9 mouse cellular contexts compared by ENCODE assay signal in the genomic region with DNA sequence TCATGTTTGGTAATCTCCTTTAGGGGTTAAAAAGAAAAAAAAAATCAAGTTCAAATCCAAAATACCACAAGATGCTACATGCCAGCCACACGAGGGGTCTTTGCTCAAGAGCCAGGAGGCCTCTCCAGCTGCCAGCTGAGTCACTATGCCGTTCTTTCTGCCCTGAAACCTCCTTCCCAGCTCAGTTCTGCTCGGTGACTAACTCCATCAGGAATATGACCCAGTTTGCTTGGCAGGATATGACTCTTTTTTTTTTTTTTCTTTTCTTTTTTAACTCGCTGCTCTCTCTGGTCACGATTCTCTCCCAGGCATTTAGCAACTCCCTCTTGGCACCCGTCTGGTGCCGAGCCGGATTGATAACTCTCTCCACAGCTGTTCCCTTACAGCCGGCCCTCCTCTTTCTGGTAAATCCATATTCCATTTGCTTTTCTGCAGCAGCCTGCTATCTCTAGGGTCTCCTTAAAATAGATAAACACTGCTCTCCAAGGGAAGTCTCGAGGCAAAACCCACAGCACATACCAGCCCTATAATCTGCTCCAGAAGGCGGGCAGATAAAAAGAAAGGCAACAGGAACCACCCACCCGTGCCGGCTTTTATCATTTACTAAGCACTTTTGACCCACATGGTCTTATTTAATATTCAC. TPM values are rescaled to one million over a fixed set of nuclear protein-coding genes. Genes with fewer than 3 reads are reported as not detected.
DNase-seq lines count a peak whose midpoint lies in the region; ATAC-seq and TF ChIP-seq lines count a peak whose summit lies in the region.
"Had no signal": no experiment of that assay in that cellular context is flagged by ENCODE, and none has a peak within 500 bp of the region (broad histone marks: within the 10 kb centered on the region; RNA-seq: fewer than 3 reads in every experiment).

No protein-coding gene starts in this region.

- no peaks in the 10 kb centered on the region for H3K9me3 ChIP-seq in forebrain, embryonic 13.5 days (replicated peaks)
- no peaks in the 10 kb centered on the region; the same call in 1 of the 2 replicates for H3K9me3 ChIP-seq in heart, embryonic 16.5 days (replicated peaks; ENCODE audit: control insufficient read depth, low read length)
- no peaks in the 10 kb centered on the region for H3K9me3 ChIP-seq in liver, postnatal 0 days (ENCODE audit: low read length)

- H3K4me3 ChIP-seq in forebrain, embryonic 13.5 days = no peak overlapping the region
- peak overlapping the region; percentile 6; the same call in 1 of the 2 replicates for H3K4me3 ChIP-seq in heart, embryonic 16.5 days (ENCODE audit: low read length)
- peak overlapping the region; percentile 16; the same call in 1 of the 2 replicates for H3K4me3 ChIP-seq in liver, postnatal 0 days (ENCODE audit: low read depth, low read length)

- H3K4me1 ChIP-seq in forebrain, embryonic 13.5 days = peaks cover 7% of the 10 kb centered on the region
- H3K4me1 ChIP-seq in heart, embryonic 16.5 days (ENCODE audit: control insufficient read depth, insufficient read depth, low read length) = peaks cover 28% of the 10 kb centered on the region
- H3K4me1 ChIP-seq in liver, postnatal 0 days (ENCODE audit: insufficient read depth) = peaks cover 44% of the 10 kb centered on the region

- WGBS in forebrain, embryonic 13.5 days = 53% methylated on average over 13 of the region's 13 CpGs
- WGBS in heart, embryonic 16.5 days = 5% methylated on average over 13 of the region's 13 CpGs
- 28% methylated on average over 13 of the region's 13 CpGs for WGBS in liver, postnatal 0 days (ENCODE audit: insufficient replicate concordance)

- H3K4me2 ChIP-seq in forebrain, embryonic 13.5 days = no peak overlapping the region
- peak overlapping the region; percentile 50 for H3K4me2 ChIP-seq in heart, embryonic 16.5 days (ENCODE audit: low read depth, low read length)
- peak overlapping the region; percentile 58 for H3K4me2 ChIP-seq in liver, postnatal 0 days (ENCODE audit: low read depth, low read length)

- H3K36me3 ChIP-seq in forebrain, embryonic 13.5 days (ENCODE audit: poor library complexity, severe bottlenecking) = no peaks in the 10 kb centered on the region
- no peaks in the 10 kb centered on the region for H3K36me3 ChIP-seq in heart, embryonic 16.5 days (ENCODE audit: control insufficient read depth, insufficient read depth)
- H3K36me3 ChIP-seq in liver, postnatal 0 days (replicated peaks; ENCODE audit: insufficient read depth, low read length) = no peaks in the 10 kb centered on the region

- no peaks in the 10 kb centered on the region for H3K27me3 ChIP-seq in forebrain, embryonic 13.5 days
- H3K27me3 ChIP-seq in heart, embryonic 16.5 days (ENCODE audit: control insufficient read depth, insufficient read depth, low read length) = no peaks in the 10 kb centered on the region
- H3K27me3 ChIP-seq in liver, postnatal 0 days (ENCODE audit: insufficient read depth, low read length) = no peaks in the 10 kb centered on the region

- peak overlapping the region; percentile 53 for H3K27ac ChIP-seq in forebrain, embryonic 13.5 days
- H3K27ac ChIP-seq in heart, embryonic 16.5 days (ENCODE audit: low read length) = peak overlapping the region; percentile 80
- H3K27ac ChIP-seq in liver, postnatal 0 days (ENCODE audit: low read depth) = peak overlapping the region; percentile 69

- peak; percentile 53; the same call in 1 of the 2 replicates for ATAC-seq in forebrain, embryonic 13.5 days
- ATAC-seq in heart, embryonic 16.5 days (replicated peaks; ENCODE audit: extremely low read depth, insufficient read depth, low FRiP score) = peak; percentile 29
- ATAC-seq in liver, postnatal 0 days = peak; percentile 84

- H3K9ac ChIP-seq in forebrain, embryonic 13.5 days = no peak overlapping the region
- H3K9ac ChIP-seq in heart, embryonic 16.5 days (ENCODE audit: low read length) = peak overlapping the region; percentile 46
- H3K9ac ChIP-seq in liver, postnatal 0 days (replicated peaks) = peak overlapping the region; percentile 39

- peak; percentile 87 for TF ChIP-seq EP300 in liver, postnatal 0 days (IDR thresholded peaks at IDR 0.05; ENCODE audit: low read depth)

- DNase-seq in adrenal gland, adult (ENCODE audit: inconsistent age in 2 of 2, low spot score in 1 of 2) = peak; percentile 87 to 90
- DNase-seq in adrenal gland, postnatal 4 days (ENCODE audit: low spot score in 2 of 2) = no peak
- DNase-seq in adrenal gland, adult 8-10 months = peak; percentile 78
- peak; percentile 52 for DNase-seq in layer of hippocampus, adult 9-10 months (ENCODE audit: low spot score)
- no peak for DNase-seq in liver, postnatal 0 days
- DNase-seq in retina, embryonic 14.5 days (ENCODE audit: low spot score) = peak; percentile 43

- TF ChIP-seq CTCF in liver, postnatal 0 days (IDR thresholded peaks at IDR 0.05; ENCODE audit: low read depth) = no peak

RNA-seq across cellular contexts. Expression of gene Gm42791, which starts 29.1 kb away (rescaled TPM):
- total RNA-seq in adrenal gland, postnatal 4 days (2021) = 1 to 10 TPM; 4.3 to 6.5 TPM
- 1 to 10 TPM; 1.7 to 6.9 (median 5.2) TPM for total RNA-seq in adrenal gland, adult 8-10 months (2022)
- 3.5 and 10.1 TPM in 2 replicates for polyA plus RNA-seq in forebrain, embryonic 13.5 days (2015; fragmentation: Nextera tagmentation; extraction: Ambion mirVana)
- 1.4 TPM in 1 of 2 replicates, not detected in the other for polyA plus RNA-seq in heart, embryonic 16.5 days (2015; fragmentation: Nextera tagmentation; extraction: Ambion mirVana)
- polyA plus RNA-seq in liver, postnatal 0 days (2015; fragmentation: Nextera tagmentation; extraction: Ambion mirVana) = 0.42 TPM in 1 of 2 replicates, not detected in the other
- polyA plus RNA-seq: gonadal fat pad, adult 2 months had no signal

RNA-seq across cellular contexts. Expression of gene Katnal1, which starts 36.7 kb away (rescaled TPM):
- total RNA-seq in adrenal gland, postnatal 4 days (2021) = 10 to 100 TPM; 10.1 to 12.8 TPM
- total RNA-seq in adrenal gland, adult 8-10 months (2022) = 10 to 100 TPM in 3 of 4 experiments, 1 to 10 TPM in 1; 9.6 to 19.8 (median 13.2) TPM
- polyA plus RNA-seq in forebrain, embryonic 13.5 days (2015; fragmentation: Nextera tagmentation; extraction: Ambion mirVana) = 31.6 and 38.5 TPM in 2 replicates
- 12.4 and 12.7 TPM in 2 replicates for polyA plus RNA-seq in heart, embryonic 16.5 days (2015; fragmentation: Nextera tagmentation; extraction: Ambion mirVana)
- polyA plus RNA-seq in liver, postnatal 0 days (2015; fragmentation: Nextera tagmentation; extraction: Ambion mirVana) = 4.3 and 4.8 TPM in 2 replicates

Comparison
In these comparisons a context has a peak if more than half of its experiments do, and no peak if none do; other contexts are left out.
1. DNase-seq: peak in adrenal gland, adult (2 of 2), adrenal gland, adult 8-10 months (single experiment), layer of hippocampus, adult 9-10 months (single experiment) and retina, embryonic 14.5 days (single experiment); none in adrenal gland, postnatal 4 days (0 of 2) and liver, postnatal 0 days (single experiment).
2. ATAC-seq: peak in every context shown above with its lines; median percentile 84 in liver, postnatal 0 days; 53 in forebrain, embryonic 13.5 days; 29 in heart, embryonic 16.5 days.
3. Peak in every context shown above with its lines, with median percentiles within 50 percentile points of each other: H3K27ac ChIP-seq.